Mouse (Mus musculus): ENCODE results near the gene Hsp90b1. TPM values are rescaled to one million over a fixed set of nuclear protein-coding genes. Genes with fewer than 3 reads are reported as not detected.
"Not testable (repeated sequence)": the region's sequence is repeated elsewhere in the genome, so short reads cannot be mapped to it uniquely, and the experiment has no call there.

Hsp90b1 gene
- 100 to 1,000 TPM; 267 to 424 (median 352) TPM for total RNA-seq (2022)

DNA sequence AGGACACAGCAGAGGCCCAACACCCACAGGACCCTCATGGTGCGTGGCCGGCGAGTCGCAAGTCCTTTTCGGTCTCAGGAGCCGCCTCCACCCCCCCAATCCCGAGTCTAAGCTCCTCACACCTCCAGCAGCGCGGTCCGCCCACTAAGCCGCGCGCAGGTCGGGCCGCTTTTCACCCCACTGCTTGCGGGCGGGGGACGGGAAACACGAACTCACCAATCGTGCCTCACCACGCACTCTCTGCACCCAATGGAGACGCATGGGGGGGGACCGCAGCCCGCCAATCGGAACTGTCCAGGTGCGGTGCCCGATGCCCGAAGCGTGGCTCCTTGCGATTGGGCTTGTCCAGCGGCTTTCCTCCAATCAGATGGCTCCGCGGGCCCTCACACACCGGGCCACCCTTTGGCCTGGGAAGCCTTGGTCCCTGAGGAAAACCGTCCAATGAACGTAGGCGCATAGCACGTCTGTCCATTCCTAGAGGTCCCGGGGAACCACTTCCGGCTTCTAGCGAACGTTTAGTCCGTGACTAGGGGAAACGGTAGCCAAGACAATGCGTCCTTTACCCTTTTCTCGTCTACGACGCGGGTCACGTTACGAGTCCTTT, at the start of gene Hsp90b1, which contains the start of gene Ttc41:
Gene Hsp90b1, minus strand, starts transcription at position 192 of the 604 bp plus-strand sequence.
Gene Ttc41, plus strand, starts transcription at position 494 of the 604 bp plus-strand sequence.
- DNase-seq (ENCODE audit: low spot score in 2 of 2) = peak; percentile 100

DNA sequence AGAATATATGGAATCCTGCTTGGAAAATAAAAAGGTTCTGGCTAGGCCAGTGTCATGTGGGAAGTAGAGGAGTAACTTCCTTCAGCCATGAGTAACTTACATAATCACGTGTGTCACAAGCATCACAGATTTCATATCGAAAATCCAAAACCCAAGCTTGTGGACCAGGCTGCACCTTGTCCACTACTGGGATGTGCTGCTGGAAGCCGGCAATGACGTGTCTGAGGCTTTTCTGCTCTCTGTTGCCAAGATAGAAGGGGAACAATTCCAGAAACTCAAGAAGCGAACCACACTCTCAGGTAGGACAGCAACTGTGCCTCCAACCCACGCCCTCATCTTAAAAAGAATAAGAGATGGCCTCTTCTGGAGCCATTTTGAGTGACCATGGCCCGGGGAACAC, 39.0 kb upstream of the Hsp90b1 start:
- DNase-seq (ENCODE audit: low spot score in 2 of 2) = no peak

- DNase-seq (ENCODE audit: low spot score in 2 of 2) = no peak
Observed at GRCm38 (mm10) chr10:86742918-86743317, 37.6 kb upstream of the Hsp90b1 start.

GRCm38 (mm10) chr10:86735036-86735435, 29.7 kb upstream of the Hsp90b1 start:
- no peak for DNase-seq (ENCODE audit: low spot score in 2 of 2)

- DNase-seq (ENCODE audit: low spot score in 2 of 2) = no peak
Observed at GRCm38 (mm10) chr10:86731500-86731863, 26.2 kb upstream of the Hsp90b1 start.

DNA sequence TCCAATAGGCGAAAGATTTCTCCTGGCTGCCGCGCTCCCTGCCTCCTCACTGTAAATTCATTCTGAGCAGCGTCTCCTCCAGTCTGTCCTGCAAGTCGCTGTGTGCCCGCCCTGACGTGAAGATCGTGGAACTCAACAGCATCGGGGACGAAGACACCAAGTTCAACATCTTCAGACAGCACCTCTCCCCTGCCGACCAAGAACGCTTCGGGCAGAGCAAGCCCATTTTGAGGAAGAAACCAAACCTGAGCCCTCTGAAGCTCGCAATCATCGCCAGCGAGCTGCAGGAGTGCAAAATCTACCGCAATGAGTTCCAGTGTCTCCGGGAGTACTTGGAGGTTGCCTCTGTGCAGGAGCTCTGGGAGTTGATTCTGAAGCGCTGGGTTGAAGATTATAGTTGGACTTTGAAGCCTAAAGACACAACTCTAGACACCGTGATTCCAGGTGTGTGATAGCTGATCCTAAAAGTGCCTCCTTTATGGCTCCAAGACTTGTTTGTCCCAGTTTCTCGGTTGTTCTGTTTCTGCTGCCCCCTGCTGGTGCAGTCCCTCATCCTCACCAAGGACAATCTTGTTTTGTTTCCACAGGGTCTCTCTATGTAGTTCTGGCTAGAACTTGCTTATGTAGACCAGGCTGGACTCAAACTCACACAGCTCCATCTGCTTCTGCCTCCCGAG, 25.7 kb upstream of the Hsp90b1 start:
- peak; percentile 58 to 88 for DNase-seq (ENCODE audit: low spot score in 2 of 2)

DNA sequence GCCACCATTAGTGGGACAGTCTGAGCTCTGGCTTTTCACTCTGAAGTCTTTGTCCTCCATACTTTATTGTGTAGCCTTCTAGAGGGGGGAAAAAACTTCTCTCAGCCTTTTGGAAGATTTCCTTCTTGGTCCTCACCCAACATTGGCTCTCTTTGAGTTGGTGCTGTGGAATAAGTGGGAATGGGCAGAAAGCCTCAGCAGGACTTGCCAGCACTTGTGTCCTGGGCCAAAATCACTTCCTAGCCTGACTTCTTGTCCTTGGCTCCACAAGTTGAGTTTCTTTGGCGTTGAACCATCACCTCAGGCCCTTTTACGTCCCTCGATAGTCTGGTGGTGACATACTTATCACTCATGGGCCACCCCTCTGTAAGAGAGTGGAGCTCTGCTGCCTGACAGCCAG, 22.9 kb upstream of the Hsp90b1 start:
- no peak for DNase-seq (ENCODE audit: low spot score in 2 of 2)

- DNase-seq (ENCODE audit: low spot score in 2 of 2) = no peak
Observed at GRCm38 (mm10) chr10:86727548-86727980, 22.3 kb upstream of the Hsp90b1 start.

GRCm38 (mm10) chr10:86712156-86712555, 6.8 kb upstream of the Hsp90b1 start:
- no peak for DNase-seq (ENCODE audit: low spot score in 2 of 2)

GRCm38 (mm10) chr10:86707134-86707533, 1.8 kb upstream of the Hsp90b1 start:
- DNase-seq (ENCODE audit: low spot score in 2 of 2) = no peak

GRCm38 (mm10) chr10:86705922-86706752, 828 bp upstream of the Hsp90b1 start:
- DNase-seq (ENCODE audit: low spot score in 2 of 2) = no peak

GRCm38 (mm10) chr10:86704589-86705191, 619 bp downstream of the Hsp90b1 start:
- DNase-seq (ENCODE audit: low spot score in 2 of 2) = peak in 1 of 2 experiments; percentile 19

DNA sequence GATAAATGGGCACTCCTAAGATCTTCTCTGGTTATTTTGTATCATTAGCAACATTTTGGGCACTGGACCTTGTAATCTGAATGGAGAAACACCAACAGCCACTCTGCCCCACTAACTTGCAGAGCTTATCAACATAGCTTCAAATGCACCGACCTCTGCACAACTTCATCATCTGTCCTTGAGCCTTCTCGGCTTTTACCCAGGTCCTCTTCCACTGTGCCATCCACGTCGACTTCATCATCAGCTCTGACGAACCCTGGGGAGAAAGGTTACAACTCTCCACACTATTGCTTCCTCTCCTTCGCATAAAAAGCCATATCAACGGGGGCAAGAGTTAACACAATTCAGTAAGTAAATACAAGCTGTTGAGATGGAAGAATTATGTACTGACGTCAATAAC, 1.2 kb downstream of the Hsp90b1 start:
- no peak for DNase-seq (ENCODE audit: low spot score in 2 of 2)

DNA sequence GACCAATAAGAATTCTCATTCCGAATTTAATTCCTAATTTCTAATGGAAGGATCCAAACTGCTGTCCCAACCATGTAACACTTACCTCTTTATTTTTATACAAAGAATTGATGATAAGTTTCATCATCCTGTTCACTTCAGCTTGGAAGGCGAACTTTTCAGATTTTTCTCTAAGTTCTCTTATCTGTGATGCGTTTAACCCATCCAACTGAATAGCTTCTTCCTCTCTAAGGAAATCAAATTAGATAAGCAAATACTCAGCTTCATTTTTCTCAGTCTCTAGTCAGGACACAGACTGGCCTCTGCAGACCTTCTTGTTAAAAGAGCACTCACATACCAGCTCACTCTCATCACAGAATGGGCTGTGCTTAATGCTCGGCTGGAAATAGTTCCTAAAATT, 1.9 kb downstream of the Hsp90b1 start:
- DNase-seq (ENCODE audit: low spot score in 2 of 2) = no peak

DNA sequence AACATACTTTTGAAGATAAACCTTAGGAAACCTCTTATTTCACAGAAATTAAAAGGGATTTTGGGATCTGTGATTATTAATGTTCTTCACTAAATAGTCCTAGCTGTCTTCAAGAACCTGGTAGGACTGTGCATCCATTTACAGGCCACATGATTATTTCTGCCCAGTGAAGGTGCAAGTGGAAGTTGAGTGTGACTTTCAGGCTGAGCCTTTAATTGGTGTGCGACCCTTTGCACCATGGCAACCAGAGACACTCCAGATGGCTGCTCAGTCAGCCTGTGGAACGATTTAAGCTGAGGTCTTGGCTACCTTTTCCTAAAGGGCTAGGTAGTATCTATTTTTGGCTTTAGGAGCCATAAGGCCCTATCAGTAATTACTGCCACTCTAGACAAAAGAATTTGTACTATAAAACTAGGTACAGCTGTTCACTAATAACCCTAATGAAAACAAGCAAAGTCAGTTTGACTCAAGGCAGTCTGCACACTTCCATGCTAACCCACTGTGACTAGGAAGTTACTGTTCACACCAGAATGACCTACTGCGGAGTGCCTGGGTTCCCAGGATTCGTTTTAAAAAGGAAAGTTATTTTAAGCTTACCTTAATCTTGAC, 2.9 kb downstream of the Hsp90b1 start:
- DNase-seq (ENCODE audit: low spot score in 2 of 2) = no peak

DNA sequence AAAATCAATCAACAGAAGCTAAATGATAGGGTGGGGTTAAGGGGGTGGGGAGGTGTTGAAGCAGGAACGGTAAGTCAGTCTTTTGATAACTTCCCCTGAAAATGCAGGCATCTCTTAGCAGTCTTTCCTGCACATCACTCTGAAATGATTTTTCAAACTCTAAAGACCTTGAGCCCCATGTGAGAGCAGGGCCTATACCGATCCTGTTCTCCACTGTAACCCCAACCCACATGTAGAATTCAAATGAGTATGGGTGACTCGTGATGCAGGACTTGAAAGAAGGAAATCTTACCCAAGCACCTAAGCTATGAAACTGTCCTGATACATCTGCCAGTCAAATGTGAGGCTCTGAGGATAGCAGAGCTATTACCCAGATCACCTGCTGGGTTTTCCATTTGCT, 4.3 kb downstream of the Hsp90b1 start:
- no peak for DNase-seq (ENCODE audit: low spot score in 2 of 2)

- DNase-seq (ENCODE audit: low spot score in 2 of 2) = no peak
Observed at GRCm38 (mm10) chr10:86700251-86700650, 5.1 kb downstream of the Hsp90b1 start.

DNA sequence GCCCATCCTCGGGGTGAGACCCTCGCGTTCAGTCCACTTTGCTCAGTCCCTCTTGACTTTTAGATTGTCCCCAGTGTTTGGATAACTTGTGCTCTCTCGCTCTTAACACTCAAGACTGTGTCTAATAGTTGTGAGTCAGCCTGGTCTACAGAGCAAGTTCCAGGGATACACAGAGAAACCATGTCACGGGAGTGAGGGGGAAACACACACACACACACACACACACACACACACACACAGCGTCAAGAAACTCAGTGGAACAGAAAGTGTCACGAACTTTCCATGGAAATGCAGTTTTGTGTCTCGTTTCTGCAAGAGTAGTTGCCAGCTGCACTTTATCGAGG, 19.3 kb downstream of the Hsp90b1 start:
- DNase-seq (ENCODE audit: low spot score in 2 of 2) = not testable (repeated sequence)

GRCm38 (mm10) chr10:86685179-86686016, 19.9 kb downstream of the Hsp90b1 start:
- peak; percentile 80 to 81 for DNase-seq (ENCODE audit: low spot score in 2 of 2)

- DNase-seq (ENCODE audit: low spot score in 2 of 2) = not testable (repeated sequence)
Observed at GRCm38 (mm10) chr10:86684797-86685178, 20.5 kb downstream of the Hsp90b1 start.

GRCm38 (mm10) chr10:86670550-86670949, 34.8 kb downstream of the Hsp90b1 start:
- not testable (repeated sequence) for DNase-seq (ENCODE audit: low spot score in 2 of 2)

All from layer of hippocampus, adult 8-10 months (tissue).